Mouse (Mus musculus): ENCODE measurements around the gene Col6a6. TPM values are rescaled to one million over a fixed set of nuclear protein-coding genes. Genes with fewer than 3 reads are reported as not detected.
A peak's percentile ranks its signal among the peaks of the same experiment; 100 is the strongest.

The Col6a6 gene
- polyA plus RNA-seq, 1 experiment from 2014 or later = 0.15 TPM

DNA sequence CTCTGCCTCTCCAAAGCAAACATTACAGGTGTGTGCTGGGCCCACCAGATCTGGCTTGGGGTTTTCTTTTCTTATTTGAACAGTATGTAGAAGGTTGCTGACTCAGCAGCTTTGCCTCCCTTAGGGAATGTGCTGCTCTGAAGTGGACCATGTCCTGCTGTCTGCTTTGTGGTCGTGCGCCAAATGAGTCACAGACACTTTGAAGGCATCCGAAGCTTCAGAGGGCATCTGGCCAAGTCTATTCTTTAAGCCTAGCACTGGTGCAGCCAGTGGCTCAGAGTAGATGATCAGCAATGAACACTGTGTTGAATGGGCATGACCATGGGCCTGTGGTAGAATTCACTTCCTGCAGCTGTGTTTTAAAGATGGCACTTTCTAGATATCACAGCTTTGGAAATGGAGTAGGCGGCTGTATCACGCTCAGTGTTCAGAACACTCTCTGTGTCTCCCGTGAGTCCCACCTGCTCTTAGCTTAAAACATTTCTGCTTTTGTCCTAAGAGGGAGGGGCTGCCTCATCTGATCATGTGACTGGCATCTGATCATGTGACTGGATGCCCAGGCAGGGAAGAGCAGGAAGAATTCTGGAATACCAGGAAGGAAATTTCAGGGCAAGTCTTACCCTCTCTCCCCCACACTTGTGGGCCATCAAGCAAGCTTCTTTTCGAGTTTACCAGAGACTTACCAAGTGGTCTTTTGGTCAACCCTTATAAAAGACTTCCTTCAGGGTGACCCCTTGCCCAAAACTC is 131.0 kb downstream of the Col6a6 start:
- no peaks in the 10 kb centered on the region for H3K9me3 ChIP-seq (replicated peaks)
- H3K4me2 ChIP-seq = no peak overlapping the region
- H3K27ac ChIP-seq = no peak overlapping the region
- WGBS (ENCODE audit: insufficient replicate concordance) = 59% methylated on average over 7 of the region's 7 CpGs
- no peaks in the 10 kb centered on the region for H3K36me3 ChIP-seq
- no peak overlapping the region for H3K9ac ChIP-seq
- no peak for ATAC-seq (ENCODE audit: low read depth)
- no peak for DNase-seq
- no peaks in the 10 kb centered on the region for H3K4me1 ChIP-seq (replicated peaks)
- no peaks in the 10 kb centered on the region for H3K27me3 ChIP-seq
- H3K4me3 ChIP-seq (replicated peaks) = no peak overlapping the region

GRCm38 (mm10) chr9:105693854-105694253 is 134.1 kb downstream of the Col6a6 start:
- Histone ChIP-seq H3K9me3 (replicated peaks) (no peaks in the 10 kb centered on the region), H3K27me3 (no peaks in the 10 kb centered on the region), H3K27ac (no peak overlapping the region), H3K4me3 (replicated peaks) (no peak overlapping the region), H3K36me3 (no peaks in the 10 kb centered on the region), H3K4me2 (no peak overlapping the region), H3K9ac (no peak overlapping the region), H3K4me1 (replicated peaks) (no peaks in the 10 kb centered on the region)
- WGBS (ENCODE audit: insufficient replicate concordance) = 4% methylated on average over 5 of the region's 5 CpGs
- no peak for ATAC-seq (ENCODE audit: low read depth)
- peak; percentile 11 for DNase-seq

DNA sequence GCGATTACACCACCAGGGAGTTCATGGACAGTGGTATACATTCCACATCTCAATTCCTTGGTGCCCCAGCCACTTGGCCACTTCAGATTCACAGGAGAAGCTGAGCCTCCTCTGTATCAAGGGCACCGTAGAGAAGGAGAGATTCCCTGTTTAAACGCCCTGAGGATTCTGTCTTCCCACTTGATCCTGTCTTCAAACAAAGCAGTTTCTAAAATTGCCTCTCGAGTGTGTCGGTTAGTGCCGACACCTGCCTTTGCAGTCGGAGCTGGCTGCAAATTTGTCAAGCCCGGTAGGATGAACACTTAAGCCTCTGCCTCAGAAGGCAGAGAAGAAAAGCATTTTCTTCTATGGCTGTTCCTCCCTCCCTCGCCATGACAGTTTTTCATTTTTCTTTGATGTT is 134.9 kb downstream of the Col6a6 start:
- H3K27me3 ChIP-seq = no peaks in the 10 kb centered on the region
- peaks cover 5% of the 10 kb centered on the region; the same call in 1 of the 2 replicates for H3K36me3 ChIP-seq
- no peaks in the 10 kb centered on the region for H3K9me3 ChIP-seq (replicated peaks)
- no peak overlapping the region for H3K9ac ChIP-seq
- H3K4me3 ChIP-seq (replicated peaks) = no peak overlapping the region
- no peaks in the 10 kb centered on the region for H3K4me1 ChIP-seq (replicated peaks)
- no peak overlapping the region for H3K4me2 ChIP-seq
- ATAC-seq (ENCODE audit: low read depth) (no peak), DNase-seq (no peak)
- H3K27ac ChIP-seq = no peak overlapping the region
- WGBS (ENCODE audit: insufficient replicate concordance) = 79% methylated on average over 9 of the region's 9 CpGs

GRCm38 (mm10) chr9:105692472-105692871 is 135.5 kb downstream of the Col6a6 start:
- WGBS (ENCODE audit: insufficient replicate concordance) = 85% methylated on average over 14 of the region's 14 CpGs
- H3K9me3 ChIP-seq (replicated peaks) = no peaks in the 10 kb centered on the region
- no peaks in the 10 kb centered on the region for H3K27me3 ChIP-seq
- peaks cover 10% of the 10 kb centered on the region for H3K36me3 ChIP-seq
- DNase-seq (no peak), ATAC-seq (ENCODE audit: low read depth) (no peak)
- H3K9ac ChIP-seq = no peak overlapping the region
- no peaks in the 10 kb centered on the region for H3K4me1 ChIP-seq (replicated peaks)
- H3K4me2 ChIP-seq = no peak overlapping the region
- no peak overlapping the region for H3K27ac ChIP-seq
- no peak overlapping the region for H3K4me3 ChIP-seq (replicated peaks)

DNA sequence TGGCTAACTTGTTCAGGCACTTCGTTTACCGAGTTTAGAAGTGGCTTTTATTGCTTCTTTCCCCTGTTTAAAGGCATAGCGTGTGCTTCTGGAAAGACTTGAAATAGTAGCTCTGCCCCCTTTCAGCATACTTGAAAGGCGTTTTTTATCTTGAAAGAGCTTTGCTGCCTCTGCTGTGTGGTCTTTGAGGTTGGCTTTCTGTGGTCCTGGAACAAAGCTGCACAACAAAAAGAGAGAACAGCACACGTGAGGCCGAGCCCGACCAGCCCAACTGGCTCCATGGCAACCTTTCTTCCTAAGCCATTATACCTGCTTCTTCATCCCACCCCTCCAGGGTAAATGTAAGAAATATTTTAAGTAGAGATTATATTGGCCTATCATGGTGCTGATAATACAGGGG is 138.5 kb downstream of the Col6a6 start:
- no peak overlapping the region for H3K27ac ChIP-seq
- DNase-seq (no peak), ATAC-seq (ENCODE audit: low read depth) (no peak)
- no peaks in the 10 kb centered on the region for H3K27me3 ChIP-seq
- H3K4me3 ChIP-seq (replicated peaks) = no peak overlapping the region
- WGBS (ENCODE audit: insufficient replicate concordance) = 75% methylated on average over 7 of the region's 7 CpGs
- H3K36me3 ChIP-seq = peaks cover 37% of the 10 kb centered on the region
- no peaks in the 10 kb centered on the region for H3K4me1 ChIP-seq (replicated peaks)
- no peak overlapping the region for H3K9ac ChIP-seq
- no peaks in the 10 kb centered on the region for H3K9me3 ChIP-seq (replicated peaks)
- no peak overlapping the region for H3K4me2 ChIP-seq

DNA sequence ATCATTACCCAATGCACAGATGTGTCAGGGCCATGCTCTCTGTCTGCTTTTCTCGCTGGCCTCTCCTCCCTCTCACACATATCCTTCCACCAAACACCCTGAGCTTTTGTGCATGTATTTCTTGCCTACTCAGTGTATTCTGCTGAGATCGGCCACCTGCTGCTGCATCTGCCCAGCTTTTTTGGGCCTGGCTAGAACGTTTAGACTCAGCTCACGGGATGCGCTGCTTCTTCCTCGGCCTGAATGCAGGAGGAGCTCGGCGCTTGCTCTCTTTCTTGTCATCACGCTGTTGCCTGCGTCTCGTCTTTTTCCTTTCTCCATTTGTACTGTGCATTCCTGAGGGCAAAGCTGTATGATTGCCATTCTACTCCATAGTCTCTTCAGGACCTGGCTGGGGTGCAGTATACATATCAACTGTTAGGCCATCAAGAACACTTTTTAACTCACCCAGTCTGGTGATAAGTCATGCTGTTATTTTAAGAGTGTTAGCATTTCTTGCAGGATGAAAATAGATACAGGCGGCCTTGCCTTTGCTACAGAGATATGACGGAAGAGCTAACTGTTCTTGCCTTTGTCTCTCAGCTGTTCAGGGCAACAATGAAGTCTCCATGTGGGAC is 143.3 kb downstream of the Col6a6 start:
- Histone ChIP-seq H3K36me3 (peaks cover 54% of the 10 kb centered on the region), H3K9ac (no peak overlapping the region), H3K27ac (no peak overlapping the region), H3K4me2 (no peak overlapping the region), H3K4me1 (replicated peaks) (no peaks in the 10 kb centered on the region), H3K4me3 (replicated peaks) (no peak overlapping the region), H3K27me3 (no peaks in the 10 kb centered on the region), H3K9me3 (replicated peaks) (no peaks in the 10 kb centered on the region)
- DNase-seq (no peak), ATAC-seq (ENCODE audit: low read depth) (no peak)
- 78% methylated on average over 13 of the region's 13 CpGs for WGBS (ENCODE audit: insufficient replicate concordance)

DNA sequence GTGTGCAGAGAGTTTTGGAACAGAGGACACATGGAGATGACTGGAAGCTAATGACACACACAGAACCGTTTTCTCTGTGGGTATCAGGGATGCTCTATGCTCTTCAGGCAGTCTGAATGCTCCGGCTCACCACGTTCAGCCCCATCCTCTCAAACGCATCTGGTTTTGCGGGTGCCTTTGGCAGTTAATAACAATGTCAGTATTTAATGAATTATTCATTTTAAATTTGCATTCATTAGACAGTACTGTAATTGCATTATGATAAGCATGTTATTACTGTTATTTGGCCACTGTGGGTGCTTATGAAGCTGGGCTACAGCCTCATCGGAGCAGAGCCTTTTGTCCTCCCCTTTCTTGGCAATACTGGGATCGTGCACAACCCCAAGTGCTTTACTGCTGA is 146.6 kb downstream of the Col6a6 start:
- ATAC-seq (ENCODE audit: low read depth) = no peak
- Histone ChIP-seq H3K4me3 (replicated peaks) (no peak overlapping the region), H3K4me2 (no peak overlapping the region), H3K27ac (no peak overlapping the region), H3K9me3 (replicated peaks) (no peaks in the 10 kb centered on the region), H3K27me3 (no peaks in the 10 kb centered on the region), H3K36me3 (peaks cover 55% of the 10 kb centered on the region), H3K4me1 (replicated peaks) (no peaks in the 10 kb centered on the region), H3K9ac (no peak overlapping the region)
- no peak for DNase-seq
- 89% methylated on average over 7 of the region's 7 CpGs for WGBS (ENCODE audit: insufficient replicate concordance)

DNA sequence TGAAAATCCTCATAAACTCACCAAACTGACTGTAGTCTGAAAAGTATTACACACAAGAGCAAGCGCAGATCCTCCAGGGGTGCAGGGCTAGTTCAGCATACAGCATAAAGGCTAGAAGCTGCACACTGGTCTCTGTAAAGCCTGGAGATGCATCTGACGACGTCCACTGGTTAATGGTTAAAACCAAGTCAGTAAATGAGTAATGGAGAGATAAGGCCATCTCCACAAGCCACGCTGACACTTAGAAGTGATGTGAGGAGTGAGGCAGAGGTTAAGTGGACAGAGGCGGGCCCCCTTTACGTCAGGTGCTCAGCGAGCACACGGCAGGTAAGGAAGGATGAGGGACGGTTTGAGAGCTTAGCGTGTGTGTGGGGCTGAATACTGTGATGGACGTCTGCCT is 152.0 kb downstream of the Col6a6 start:
- H3K4me2 ChIP-seq = 0 out of 2 replicates have a peak overlapping the region, but pooled peaks have one; percentile 8
- ATAC-seq (ENCODE audit: low read depth) (peak; percentile 66), DNase-seq (no peak)
- H3K36me3 ChIP-seq = peaks cover 38% of the 10 kb centered on the region
- H3K4me1 ChIP-seq (replicated peaks) = no peaks in the 10 kb centered on the region
- H3K9ac ChIP-seq = no peak overlapping the region
- WGBS (ENCODE audit: insufficient replicate concordance) = 68% methylated on average over 11 of the region's 11 CpGs
- no peak overlapping the region for H3K27ac ChIP-seq
- H3K27me3 ChIP-seq = no peaks in the 10 kb centered on the region
- no peaks in the 10 kb centered on the region for H3K9me3 ChIP-seq (replicated peaks)
- H3K4me3 ChIP-seq (replicated peaks) = no peak overlapping the region

GRCm38 (mm10) chr9:105672032-105672431 is 155.9 kb downstream of the Col6a6 start:
- Histone ChIP-seq H3K4me1 (replicated peaks) (no peaks in the 10 kb centered on the region), H3K4me3 (replicated peaks) (no peak overlapping the region), H3K9me3 (replicated peaks) (no peaks in the 10 kb centered on the region), H3K9ac (no peak overlapping the region), H3K27me3 (no peaks in the 10 kb centered on the region), H3K4me2 (no peak overlapping the region), H3K27ac (no peak overlapping the region), H3K36me3 (peaks cover 39% of the 10 kb centered on the region)
- DNase-seq (no peak), ATAC-seq (ENCODE audit: low read depth) (no peak)
- WGBS (ENCODE audit: insufficient replicate concordance) = 69% methylated on average over 2 of the region's 2 CpGs

GRCm38 (mm10) chr9:105670916-105671315 is 157.0 kb downstream of the Col6a6 start:
- 86% methylated on average over 4 of the region's 4 CpGs for WGBS (ENCODE audit: insufficient replicate concordance)
- Histone ChIP-seq H3K27me3 (no peaks in the 10 kb centered on the region), H3K36me3 (peaks cover 38% of the 10 kb centered on the region), H3K4me2 (no peak overlapping the region), H3K4me3 (replicated peaks) (no peak overlapping the region), H3K4me1 (replicated peaks) (no peaks in the 10 kb centered on the region), H3K9me3 (replicated peaks) (no peaks in the 10 kb centered on the region), H3K9ac (no peak overlapping the region), H3K27ac (no peak overlapping the region)
- ATAC-seq (ENCODE audit: low read depth) (no peak), DNase-seq (no peak)

DNA sequence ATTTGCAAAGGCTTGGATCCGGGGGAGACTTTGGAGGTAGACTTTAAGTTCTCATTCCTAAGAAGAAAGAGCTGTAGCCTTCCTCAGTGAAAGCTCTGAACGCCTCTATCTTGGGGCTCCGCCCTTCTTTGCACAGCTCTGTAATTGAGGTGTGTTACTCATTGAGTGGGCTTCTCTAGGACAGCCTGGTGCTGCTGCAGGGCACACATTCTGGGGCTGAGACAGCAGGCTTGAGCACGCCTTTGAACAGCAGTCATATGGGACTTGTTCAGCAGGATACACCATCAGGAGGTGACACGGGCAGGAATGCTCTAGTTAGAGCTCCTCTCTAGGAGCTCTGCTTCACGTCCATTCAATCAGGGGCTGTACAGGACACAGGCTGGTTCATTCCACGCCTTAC is 162.7 kb downstream of the Col6a6 start:
- WGBS (ENCODE audit: insufficient replicate concordance) = 67% methylated on average over 7 of the region's 7 CpGs
- H3K27ac ChIP-seq = no peak overlapping the region
- no peaks in the 10 kb centered on the region for H3K9me3 ChIP-seq (replicated peaks)
- H3K4me1 ChIP-seq (replicated peaks) = no peaks in the 10 kb centered on the region
- H3K36me3 ChIP-seq = peaks cover 68% of the 10 kb centered on the region
- ATAC-seq (ENCODE audit: low read depth) = no peak
- no peak overlapping the region for H3K9ac ChIP-seq
- H3K27me3 ChIP-seq = no peaks in the 10 kb centered on the region
- no peak overlapping the region for H3K4me3 ChIP-seq (replicated peaks)
- H3K4me2 ChIP-seq = no peak overlapping the region
- DNase-seq = no peak

DNA sequence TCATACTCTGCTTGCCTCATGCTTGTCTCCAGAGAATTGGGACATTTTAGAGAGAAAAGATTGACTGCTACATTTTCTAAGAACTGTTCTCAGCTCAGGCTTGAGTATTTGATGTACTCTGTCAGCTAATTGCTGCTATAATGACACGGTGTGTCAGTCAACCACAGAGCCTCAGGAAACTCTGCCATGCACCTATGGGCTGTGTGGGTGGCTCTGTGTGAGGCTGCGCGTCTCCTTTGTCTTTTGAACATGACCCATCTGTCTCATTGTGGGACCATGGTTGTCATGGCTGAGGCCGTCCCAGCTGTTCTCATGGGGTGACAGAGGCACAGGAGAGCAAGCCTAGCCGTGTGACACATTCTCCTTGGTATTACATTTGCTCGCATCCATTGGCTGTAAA is 168.1 kb downstream of the Col6a6 start:
- no peak for DNase-seq
- H3K9ac ChIP-seq = no peak overlapping the region
- H3K4me1 ChIP-seq (replicated peaks) = no peaks in the 10 kb centered on the region
- H3K4me2 ChIP-seq = no peak overlapping the region
- H3K27me3 ChIP-seq = no peaks in the 10 kb centered on the region
- H3K9me3 ChIP-seq (replicated peaks) = no peaks in the 10 kb centered on the region
- H3K4me3 ChIP-seq (replicated peaks) = no peak overlapping the region
- no peak overlapping the region for H3K27ac ChIP-seq
- no peak for ATAC-seq (ENCODE audit: low read depth)
- 84% methylated on average over 6 of the region's 6 CpGs for WGBS (ENCODE audit: insufficient replicate concordance)
- peaks cover 50% of the 10 kb centered on the region for H3K36me3 ChIP-seq

Data from liver, embryonic 13.5 days (tissue).